Mouse (Mus musculus): ENCODE measurements at regions not wholly inside any gene's neighbourhood (a gene's known extent, or its start where the extent isn't known, plus 50 kb on each side); places are given as distances from the start of the nearest gene placed in this dataset.

- intact Hi-C loops (cut with DNase I) = no loop called here
- DNase-seq (ENCODE audit: low spot score) = no peak
These were observed 313.5 kb upstream of the Nfe2l3 start for GRCm38 (mm10) chr6:51118833-51119535.

- intact Hi-C loops (cut with DNase I) = no loop called here
- no peak for DNase-seq (ENCODE audit: low spot score)
These were observed 312.7 kb upstream of the Nfe2l3 start for GRCm38 (mm10) chr6:51119691-51120302.

- intact Hi-C loops (cut with DNase I) = no loop called here
- no peak for DNase-seq (ENCODE audit: low spot score)
These were observed 309.5 kb upstream of the Nfe2l3 start for GRCm38 (mm10) chr6:51122941-51123340.

GRCm38 (mm10) chr6:51127851-51128250 lies 304.6 kb upstream of the Nfe2l3 start:
- intact Hi-C loops (cut with DNase I) = loop anchor here (5.0 kb wide), 1 partner anchor 39 kb away; no protein-coding TSS in a partner anchor
- no peak for DNase-seq (ENCODE audit: low spot score)

- DNase-seq (ENCODE audit: low spot score) = no peak
- intact Hi-C loops (cut with DNase I) = loop anchor here (5.0 kb wide), 1 partner anchor 38 kb away; no protein-coding TSS in a partner anchor
These were observed 303.4 kb upstream of the Nfe2l3 start for GRCm38 (mm10) chr6:51129096-51129495.

GRCm38 (mm10) chr6:51129591-51129990 lies 302.9 kb upstream of the Nfe2l3 start:
- intact Hi-C loops (cut with DNase I) = loop anchor here (5.0 kb wide), 1 partner anchor 38 kb away; no protein-coding TSS in a partner anchor
- DNase-seq (ENCODE audit: low spot score) = peak; percentile 42

GRCm38 (mm10) chr6:51144762-51145161 lies 287.7 kb upstream of the Nfe2l3 start:
- intact Hi-C loops (cut with DNase I) = no loop called here
- DNase-seq (ENCODE audit: low spot score) = no peak

GRCm38 (mm10) chr6:51145863-51146262 lies 286.6 kb upstream of the Nfe2l3 start:
- DNase-seq (ENCODE audit: low spot score) = no peak
- intact Hi-C loops (cut with DNase I) = no loop called here

- intact Hi-C loops (cut with DNase I) = no loop called here
- no peak for DNase-seq (ENCODE audit: low spot score)
These were observed 283.6 kb upstream of the Nfe2l3 start for GRCm38 (mm10) chr6:51148821-51149220.

GRCm38 (mm10) chr6:51150066-51150465 lies 282.4 kb upstream of the Nfe2l3 start:
- intact Hi-C loops (cut with DNase I) = no loop called here
- DNase-seq (ENCODE audit: low spot score) = no peak

- intact Hi-C loops (cut with DNase I) = no loop called here
These were observed 282.0 kb upstream of the Nfe2l3 start for GRCm38 (mm10) chr6:51150486-51150885.

GRCm38 (mm10) chr6:51150916-51151315 lies 281.6 kb upstream of the Nfe2l3 start:
- intact Hi-C loops (cut with DNase I) = no loop called here
- no peak for DNase-seq (ENCODE audit: low spot score)

More at GRCm38 (mm10) chr6:51150486-51150885, 282.0 kb upstream of the Nfe2l3 start:
- DNase-seq (ENCODE audit: low spot score) = no peak

GRCm38 (mm10) chr6:51156836-51157370 lies 275.6 kb upstream of the Nfe2l3 start:
- intact Hi-C loops (cut with DNase I) = no loop called here
- DNase-seq (ENCODE audit: low spot score) = no peak

- DNase-seq (ENCODE audit: low spot score) = no peak
- intact Hi-C loops (cut with DNase I) = loop anchor here (5.0 kb wide), 1 partner anchor 59 kb away; no protein-coding TSS in a partner anchor
These were observed 271.3 kb upstream of the Nfe2l3 start for GRCm38 (mm10) chr6:51161149-51161548.

- no peak for DNase-seq (ENCODE audit: low spot score)
- intact Hi-C loops (cut with DNase I) = loop anchor here (5.0 kb wide), 1 partner anchor 60 kb away; no protein-coding TSS in a partner anchor
These were observed 270.0 kb upstream of the Nfe2l3 start for GRCm38 (mm10) chr6:51162208-51163082.

GRCm38 (mm10) chr6:51163266-51163665 lies 269.2 kb upstream of the Nfe2l3 start:
- DNase-seq (ENCODE audit: low spot score) = peak; percentile 66
- intact Hi-C loops (cut with DNase I) = loop anchor here (5.0 kb wide), 1 partner anchor 61 kb away; no protein-coding TSS in a partner anchor

GRCm38 (mm10) chr6:51163882-51164281 lies 268.6 kb upstream of the Nfe2l3 start:
- DNase-seq (ENCODE audit: low spot score) = no peak
- intact Hi-C loops (cut with DNase I) = loop anchor here (5.0 kb wide), 1 partner anchor 62 kb away; no protein-coding TSS in a partner anchor

- intact Hi-C loops (cut with DNase I) = loop anchor here (5.0 kb wide), 3 partner anchors 40 to 190 kb away; no protein-coding TSS in a partner anchor
- DNase-seq (ENCODE audit: low spot score) = no peak
These were observed 265.4 kb upstream of the Nfe2l3 start for GRCm38 (mm10) chr6:51167028-51167427.

- peak; percentile 74 for DNase-seq (ENCODE audit: low spot score)
- intact Hi-C loops (cut with DNase I) = loop anchor here (2.0 to 5.0 kb wide), 6 partner anchors 41 to 489 kb away; no protein-coding TSS in a partner anchor
These were observed 264.4 kb upstream of the Nfe2l3 start for GRCm38 (mm10) chr6:51168048-51168447.

Data from heart, postnatal 25 days (tissue).